Mouse (Mus musculus) embryonic facial prominence, embryonic 14.5 days (tissue): ENCODE results near the gene Ephb2. TPM values are rescaled to one million over a fixed set of nuclear protein-coding genes. Genes with fewer than 3 reads are reported as not detected.

Experiments
- ATAC-seq: fragments of 200-750 bp; cut with Nextera tagmentation; 2 replicates; pipeline ENCODE4 v1.8.0; 2017; ENCODE audit warnings: low read depth, moderate number of reproducible peaks, moderate TSS enrichment
- DNase-seq: peaks from one replicate; pipeline ENCODE4 v3.0.0-alpha.2; 2015; ENCODE audit warnings: low spot score
- H3K27ac ChIP-seq: fragments of 300-500 bp; sonication (generic); replicated peaks from 2 replicates; pipeline ENCODE4 v1.5.1; 2014; ENCODE audit warnings: low read depth, mild to moderate bottlenecking, low read length, moderate library complexity
- H3K27me3 ChIP-seq: fragments of 300-500 bp; sonication (generic); replicated peaks from 2 replicates; pipeline ENCODE4 v1.6.1; 2014; ENCODE audit warnings: low read length; ENCODE audit not compliant: control insufficient read depth, insufficient read depth
- H3K36me3 ChIP-seq: fragments of 300-500 bp; sonication (generic); 2 replicates; pipeline ENCODE4 v1.6.1; 2014; ENCODE audit warnings: low read length, mixed read lengths; ENCODE audit not compliant: control insufficient read depth, insufficient read depth
- H3K4me1 ChIP-seq: fragments of 300-500 bp; sonication (generic); 2 replicates; pipeline ENCODE4 v1.6.1; 2014; ENCODE audit warnings: antibody characterized with exemption, low read length; ENCODE audit not compliant: control insufficient read depth, insufficient read depth
- H3K4me2 ChIP-seq: fragments of 300-500 bp; sonication (generic); 2 replicates; pipeline ENCODE4 v1.6.1; 2014; ENCODE audit warnings: low read depth, mild to moderate bottlenecking, low read length, moderate library complexity, mixed read lengths
- H3K4me3 ChIP-seq: fragments of 300-500 bp; sonication (generic); 2 replicates; pipeline ENCODE4 v1.5.1; 2014; ENCODE audit warnings: low read depth, mild to moderate bottlenecking, low read length
- H3K9ac ChIP-seq: fragments of 300-500 bp; sonication (generic); 2 replicates; pipeline ENCODE4 v1.6.1; 2014; ENCODE audit warnings: low read depth, mild to moderate bottlenecking, low read length, moderate library complexity, mixed read lengths
- H3K9me3 ChIP-seq: fragments of 300-500 bp; sonication (generic); 2 replicates; pipeline ENCODE4 v1.6.1; 2016; ENCODE audit warnings: low read length; ENCODE audit not compliant: control insufficient read depth
- WGBS: fragments of 180-500 bp; shearing (Covaris S2); extraction: QIAGEN DNeasy Blood & Tissue Kit; methylation state at CpG from one replicate; pipeline ENCODE4 v1.1.7; 2014; 5-methylcytosine and 5-hydroxymethylcytosine counted together
- polyA plus RNA-seq: library from polyadenylated mRNA; unstranded; fragments of >200 nt; fragmentation: Nextera tagmentation; extraction: Ambion mirVana; gene quantifications from 2 replicates; pipeline ENCODE4 v1.2.1, GENCODE M21; 2014

Ephb2 gene
- polyA plus RNA-seq, 1 experiment from 2014 or later = 14.9 TPM

- no peak for DNase-seq
- H3K4me2 ChIP-seq = no peak overlapping the region
- no peaks in the 10 kb centered on the region for H3K27me3 ChIP-seq
- no peak overlapping the region for H3K4me3 ChIP-seq
- H3K9me3 ChIP-seq = no peaks in the 10 kb centered on the region
- H3K9ac ChIP-seq = no peak overlapping the region
- peaks cover 14% of the 10 kb centered on the region for H3K4me1 ChIP-seq
- 60% methylated on average over 3 of the region's 3 CpGs for WGBS
- no peak overlapping the region for H3K27ac ChIP-seq
- ATAC-seq = no peak
- H3K36me3 ChIP-seq = peaks cover 20% of the 10 kb centered on the region
Observed at GRCm38 (mm10) chr4:136774201-136774600, 61.6 kb downstream of the Ephb2 start.

- 0 out of 2 replicates have a peak, but pooled peaks cover 6% of the 10 kb centered on the region for H3K9me3 ChIP-seq
- peak; percentile 63 for ATAC-seq
Observed at GRCm38 (mm10) chr4:136772952-136773584, 62.7 kb downstream of the Ephb2 start.

GRCm38 (mm10) chr4:136772318-136772717 lies 63.5 kb downstream of the Ephb2 start:
- ATAC-seq (peak; percentile 38; the same call in 1 of the 2 replicates), DNase-seq (no peak)
- H3K27me3 ChIP-seq = no peaks in the 10 kb centered on the region
- no peak overlapping the region for H3K4me2 ChIP-seq
- no peak overlapping the region for H3K9ac ChIP-seq
- peaks cover 21% of the 10 kb centered on the region for H3K36me3 ChIP-seq
- H3K27ac ChIP-seq = no peak overlapping the region; the same call in 1 of the 2 replicates
- H3K9me3 ChIP-seq = 0 out of 2 replicates have a peak, but pooled peaks cover 6% of the 10 kb centered on the region
- 83% methylated on average over 5 of the region's 5 CpGs for WGBS
- no peak overlapping the region for H3K4me3 ChIP-seq
- peaks cover 13% of the 10 kb centered on the region for H3K4me1 ChIP-seq

More at GRCm38 (mm10) chr4:136772952-136773584, 62.7 kb downstream of the Ephb2 start:
- 64% methylated on average over 13 of the region's 13 CpGs for whole genome bisulfite sequencing
- Histone ChIP-seq H3K4me2 (no peak overlapping the region), H3K27ac (no peak overlapping the region; the same call in 1 of the 2 replicates), H3K4me3 (no peak overlapping the region), H3K36me3 (peaks cover 21% of the 10 kb centered on the region), H3K27me3 (no peaks in the 10 kb centered on the region), H3K4me1 (peaks cover 14% of the 10 kb centered on the region), H3K9ac (no peak overlapping the region)
- DNase-seq = peak; percentile 65

DNA sequence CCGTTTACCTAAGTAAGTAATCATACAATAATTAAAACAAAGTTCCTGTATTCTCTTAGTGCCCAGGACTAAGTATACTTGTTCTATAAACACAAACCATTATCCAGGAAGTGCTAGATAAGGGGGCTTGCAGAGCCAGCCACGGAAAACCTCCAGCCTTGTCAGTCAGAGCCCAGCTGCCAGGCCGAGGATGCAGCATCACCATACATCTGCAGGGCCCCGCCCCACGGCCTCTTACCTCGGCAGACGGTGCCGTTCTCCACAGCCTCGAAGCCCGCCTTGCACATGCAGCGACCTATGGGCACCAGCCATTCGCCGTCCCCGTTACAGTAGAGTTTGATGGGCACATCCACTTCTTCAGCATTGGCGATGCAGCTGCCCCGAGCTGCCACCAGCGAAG lies 65.1 kb downstream of the Ephb2 start:
- Histone ChIP-seq H3K36me3 (peaks cover 21% of the 10 kb centered on the region), H3K27ac (no peak overlapping the region), H3K27me3 (no peaks in the 10 kb centered on the region), H3K4me1 (peaks cover 6% of the 10 kb centered on the region), H3K9me3 (0 out of 2 replicates have a peak, but pooled peaks cover 6% of the 10 kb centered on the region), H3K4me3 (no peak overlapping the region), H3K4me2 (no peak overlapping the region), H3K9ac (no peak overlapping the region)
- DNase-seq (no peak), ATAC-seq (no peak)
- WGBS = 86% methylated on average over 17 of the region's 17 CpGs

GRCm38 (mm10) chr4:136768499-136768898 lies 67.3 kb downstream of the Ephb2 start:
- H3K9me3 ChIP-seq = 0 out of 2 replicates have a peak, but pooled peaks cover 6% of the 10 kb centered on the region
- H3K9ac ChIP-seq = no peak overlapping the region
- peaks cover 21% of the 10 kb centered on the region for H3K36me3 ChIP-seq
- peaks cover 6% of the 10 kb centered on the region for H3K4me1 ChIP-seq
- H3K27ac ChIP-seq = no peak overlapping the region
- H3K27me3 ChIP-seq = no peaks in the 10 kb centered on the region
- 86% methylated on average over 3 of the region's 3 CpGs for WGBS
- no peak overlapping the region for H3K4me3 ChIP-seq
- ATAC-seq (no peak), DNase-seq (no peak)
- H3K4me2 ChIP-seq = no peak overlapping the region

DNA sequence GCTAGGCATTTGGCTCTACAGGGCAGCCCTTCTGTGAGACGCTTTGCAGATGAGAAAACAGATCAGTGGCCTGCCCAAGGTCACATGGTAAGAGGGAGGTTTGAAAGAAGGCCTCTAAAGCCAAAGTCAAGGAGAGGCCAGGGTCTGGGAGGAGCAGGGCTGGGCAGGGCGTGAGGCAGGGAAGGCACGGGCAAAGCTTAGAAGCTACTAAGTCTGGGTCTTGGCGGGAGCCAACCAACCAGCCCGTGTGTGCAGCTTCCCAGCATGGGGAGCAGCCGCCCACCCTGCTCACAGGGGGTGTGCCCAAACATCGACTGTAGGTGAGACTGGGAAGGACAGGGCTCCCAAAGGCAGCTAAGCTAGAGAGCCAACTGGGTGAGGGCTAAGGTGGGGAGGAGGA lies 70.7 kb downstream of the Ephb2 start:
- Histone ChIP-seq H3K27me3 (no peaks in the 10 kb centered on the region), H3K9ac (no peak overlapping the region), H3K27ac (no peak overlapping the region), H3K4me3 (no peak overlapping the region), H3K9me3 (0 out of 2 replicates have a peak, but pooled peaks cover 6% of the 10 kb centered on the region), H3K4me2 (no peak overlapping the region), H3K4me1 (peaks cover 19% of the 10 kb centered on the region), H3K36me3 (0 out of 2 replicates have a peak, but pooled peaks cover 9% of the 10 kb centered on the region)
- DNase-seq = no peak
- no peak for ATAC-seq
- WGBS = 62% methylated on average over 7 of the region's 7 CpGs

DNA sequence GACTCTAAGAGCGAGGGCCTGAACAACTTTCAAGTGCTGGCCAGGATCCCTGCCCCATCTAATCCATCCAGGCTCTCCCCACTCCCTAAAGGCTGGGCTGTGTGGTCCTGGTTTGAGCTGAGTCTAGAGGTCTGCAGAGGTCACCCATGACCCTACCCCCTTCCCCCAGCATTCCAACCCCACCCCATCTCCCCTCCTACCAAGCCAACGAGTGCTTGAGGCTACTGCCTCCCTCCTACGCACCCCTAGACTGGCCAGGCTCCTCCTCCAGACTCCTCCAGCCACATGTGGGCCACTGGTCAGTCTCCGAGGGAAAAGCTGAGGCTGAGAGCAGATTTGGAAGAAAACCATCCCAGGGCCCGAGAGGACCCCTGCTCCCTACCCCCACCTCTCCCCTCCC lies 72.4 kb downstream of the Ephb2 start:
- Histone ChIP-seq H3K4me2 (no peak overlapping the region), H3K4me1 (peaks cover 19% of the 10 kb centered on the region), H3K9me3 (0 out of 2 replicates have a peak, but pooled peaks cover under 1% of the 10 kb centered on the region), H3K27me3 (no peaks in the 10 kb centered on the region), H3K27ac (no peak overlapping the region), H3K9ac (no peak overlapping the region), H3K4me3 (no peak overlapping the region), H3K36me3 (peaks cover 6% of the 10 kb centered on the region; the same call in 1 of the 2 replicates)
- ATAC-seq (no peak), DNase-seq (no peak)
- WGBS = 39% methylated on average over 5 of the region's 5 CpGs

GRCm38 (mm10) chr4:136761713-136762380 lies 73.9 kb downstream of the Ephb2 start:
- H3K27me3 ChIP-seq = no peaks in the 10 kb centered on the region
- peak overlapping the region; percentile 24 for H3K27ac ChIP-seq
- H3K9me3 ChIP-seq = no peaks in the 10 kb centered on the region
- peak; percentile 76 for ATAC-seq
- H3K9ac ChIP-seq = no peak overlapping the region
- no peak overlapping the region for H3K4me3 ChIP-seq
- 33% methylated on average over 18 of the region's 18 CpGs for WGBS
- no peak overlapping the region for H3K4me2 ChIP-seq
- peaks cover 6% of the 10 kb centered on the region; the same call in 1 of the 2 replicates for H3K36me3 ChIP-seq
- peaks cover 21% of the 10 kb centered on the region for H3K4me1 ChIP-seq
- peak; percentile 78 for DNase-seq
